Mouse (Mus musculus) adipocyte (in vitro differentiated cells): ENCODE results near the gene Lasp1.
"Not testable (repeated sequence)": the region's sequence is repeated elsewhere in the genome, so short reads cannot be mapped to it uniquely, and the experiment has no call there.

Experiments
- DNase-seq: peaks from one replicate; pipeline ENCODE4 v3.0.0-alpha.2; 2016; ENCODE audit warnings: low spot score

Gene Lasp1

DNA sequence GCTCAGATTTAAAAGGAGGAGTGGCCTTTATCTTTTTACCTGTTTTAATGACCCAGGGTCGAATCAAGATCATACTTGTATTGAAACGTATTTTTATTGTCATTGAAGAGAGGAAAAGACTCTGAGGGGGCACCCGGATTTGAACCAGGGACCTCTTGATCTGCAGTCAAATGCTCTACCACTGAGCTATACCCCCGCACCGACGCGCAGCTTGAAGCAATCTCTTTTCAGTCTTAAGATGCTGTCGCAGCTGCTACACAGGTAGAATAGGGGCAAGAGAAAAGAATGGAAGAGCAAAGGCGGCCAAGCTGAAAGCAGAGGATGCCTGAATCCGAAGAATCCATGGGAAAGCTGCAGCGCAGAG is at the start of gene Lasp1:
Gene Lasp1, plus strand, starts transcription at position 219 of the 364 bp plus-strand sequence.
- DNase-seq, result peak; percentile 63

GRCm38 (mm10) chr11:97753277-97753676 is 45.5 kb upstream of the Lasp1 start:
- no peak for DNase-seq

DNA sequence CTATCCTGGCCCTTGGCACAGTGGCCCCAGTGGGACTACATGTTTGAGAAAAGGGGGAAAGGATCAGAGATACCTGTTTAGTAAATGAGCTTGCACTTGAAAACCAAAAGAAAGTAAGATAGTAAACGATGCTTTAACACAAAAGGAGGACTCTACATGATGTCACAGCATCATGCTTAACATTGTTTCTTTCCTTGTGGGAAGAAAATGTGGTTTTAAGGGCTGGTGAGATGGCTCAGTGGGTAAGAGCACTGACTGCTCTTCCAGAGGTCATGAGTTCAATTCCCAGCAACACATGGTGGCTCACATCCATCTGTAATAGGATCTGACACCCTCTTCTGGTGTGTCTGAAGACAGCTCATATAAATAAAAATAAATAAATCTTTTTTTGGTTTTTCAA is 40.7 kb upstream of the Lasp1 start:
- DNase-seq, result no peak

DNA sequence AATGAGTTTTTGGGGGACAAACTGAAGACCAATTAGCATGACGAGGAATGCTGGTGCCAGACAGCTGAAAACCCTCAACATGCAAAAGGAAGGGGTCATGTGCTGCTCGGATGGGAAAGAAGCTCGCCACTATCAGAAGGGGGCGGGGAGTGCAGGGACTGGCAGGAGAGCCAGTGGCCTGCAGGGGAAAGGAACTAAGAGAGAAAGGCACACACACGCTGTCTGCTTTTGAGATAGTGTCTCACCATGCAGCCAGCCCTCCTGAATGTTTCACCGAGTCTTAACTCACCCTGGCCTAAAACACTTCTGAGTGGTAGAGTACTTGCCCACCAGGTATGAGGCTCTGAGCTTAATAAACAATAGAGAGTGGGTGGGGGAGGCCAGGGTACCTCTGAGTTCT is 39.9 kb upstream of the Lasp1 start:
- DNase-seq, result no peak

GRCm38 (mm10) chr11:97761638-97762037 is 37.2 kb upstream of the Lasp1 start:
- DNase-seq, result no peak

DNA sequence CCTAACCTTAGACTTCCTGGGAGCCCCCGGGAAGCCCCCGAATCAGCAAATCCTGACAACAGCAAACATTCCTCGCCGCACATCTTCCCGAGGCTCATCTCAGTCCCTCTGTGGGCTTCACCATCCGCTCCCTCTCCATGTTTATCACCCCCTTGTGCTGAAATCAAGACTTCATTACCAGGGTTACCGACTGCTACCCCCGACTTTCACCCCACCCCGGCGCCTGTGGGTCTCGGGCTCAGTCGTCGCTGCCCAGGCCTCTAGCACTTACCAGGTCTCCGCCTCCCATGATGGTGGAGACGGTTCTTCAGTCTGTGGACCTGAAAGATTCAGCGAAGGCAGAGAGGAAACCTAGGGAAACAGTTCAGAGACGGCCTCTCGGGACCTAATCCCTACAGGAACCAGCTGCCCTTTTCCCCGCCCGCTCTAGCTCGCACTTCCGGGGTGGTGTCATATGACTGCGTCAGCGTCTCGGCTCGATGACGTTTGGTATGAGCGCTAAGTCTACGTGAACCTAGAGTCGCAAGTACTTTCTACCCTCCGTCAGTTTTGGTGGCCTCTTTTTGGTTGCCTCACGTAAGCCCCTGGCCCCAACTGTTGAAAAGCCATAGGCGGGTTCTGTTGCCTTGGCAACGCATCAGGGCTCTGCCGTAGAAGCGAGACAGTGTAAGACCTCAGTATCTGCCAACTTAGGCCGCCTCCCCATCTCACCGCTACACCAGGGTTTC is 32.5 kb upstream of the Lasp1 start, which contains the start of gene Cwc25:
Gene Cwc25, minus strand, starts transcription at position 403 of the 728 bp plus-strand sequence.
- DNase-seq, result peak; percentile 98

DNA sequence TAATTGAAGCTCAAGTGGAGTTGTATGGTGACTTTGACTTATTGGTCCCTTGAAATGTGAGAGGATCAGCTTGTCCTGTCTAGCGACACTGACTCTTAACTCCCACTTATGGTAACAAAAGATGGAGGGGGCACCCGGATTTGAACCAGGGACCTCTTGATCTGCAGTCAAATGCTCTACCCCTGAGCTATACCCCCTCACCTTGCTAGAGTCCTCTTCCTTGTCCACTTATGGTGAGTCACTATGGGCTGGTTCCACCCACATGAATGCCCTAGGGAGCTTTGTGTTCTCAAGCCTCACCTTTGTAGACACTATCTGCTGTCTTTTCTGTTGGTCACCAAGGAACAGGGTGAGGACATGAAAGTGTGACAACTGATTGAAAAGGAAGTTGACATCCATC is 29.1 kb upstream of the Lasp1 start:
- DNase-seq, result no peak

GRCm38 (mm10) chr11:97771410-97771809 is 27.4 kb upstream of the Lasp1 start:
- no peak for DNase-seq

- DNase-seq, result no peak
Observed at GRCm38 (mm10) chr11:97775186-97775585, 23.6 kb upstream of the Lasp1 start.

DNA sequence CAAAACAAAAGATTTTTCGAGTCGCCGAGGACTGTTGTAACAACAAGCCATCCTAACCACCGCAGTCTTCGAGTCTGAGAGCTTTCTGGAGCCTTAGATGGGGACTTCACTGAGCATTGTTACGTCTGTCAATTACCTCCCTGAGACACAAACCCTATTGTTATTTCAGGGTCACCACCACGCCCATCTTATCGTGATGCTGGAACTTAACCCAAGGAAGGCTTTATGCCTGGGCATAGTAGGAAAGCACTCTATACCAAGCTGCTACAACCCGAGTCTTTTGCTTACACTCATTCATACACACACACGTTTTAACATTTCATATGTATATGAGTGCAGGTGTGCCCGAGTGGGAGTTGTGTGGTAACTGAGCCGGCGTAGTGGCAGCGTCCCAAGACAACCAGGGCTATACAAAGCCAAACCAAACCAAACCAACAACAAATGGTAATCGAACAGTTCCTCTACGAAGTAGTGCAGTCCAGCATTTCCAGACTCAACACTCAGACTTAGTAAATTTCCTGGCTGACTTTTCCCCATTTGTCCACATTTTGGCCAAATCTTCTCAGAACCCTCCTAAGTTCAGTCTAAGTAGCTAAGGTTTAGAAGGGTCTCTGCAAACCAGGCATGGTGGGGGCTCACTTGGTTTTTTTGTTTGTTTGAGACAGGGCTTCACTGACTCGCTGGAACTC is 22.8 kb upstream of the Lasp1 start, which contains the start of gene 1700001P01Rik:
Gene 1700001P01Rik, minus strand, starts transcription at position 111 of the 689 bp plus-strand sequence.
- DNase-seq, result no peak

GRCm38 (mm10) chr11:97776497-97777128 is 22.2 kb upstream of the Lasp1 start:
- no peak for DNase-seq

DNA sequence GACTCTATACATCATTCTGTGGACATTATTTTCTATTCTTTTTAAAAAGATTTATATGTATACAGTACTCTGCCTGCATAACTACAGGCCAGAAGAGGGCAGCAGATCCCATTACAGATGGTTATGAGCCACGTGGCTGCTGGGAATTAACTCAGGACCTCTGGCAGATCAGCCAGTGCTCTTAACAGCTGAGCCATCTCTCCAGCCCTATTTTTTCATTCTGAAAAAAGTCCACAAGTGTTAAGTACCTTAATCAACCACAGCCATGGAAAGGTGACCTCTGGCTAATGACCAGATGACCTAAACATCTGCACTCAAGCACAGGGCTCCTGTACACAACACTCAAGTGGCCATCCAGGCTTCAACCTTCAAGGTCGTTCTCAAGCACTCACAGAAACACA is 21.7 kb upstream of the Lasp1 start:
- DNase-seq, result peak; percentile 54

GRCm38 (mm10) chr11:97778918-97779317 is 19.9 kb upstream of the Lasp1 start:
- no peak for DNase-seq

GRCm38 (mm10) chr11:97779968-97780701 is 18.7 kb upstream of the Lasp1 start:
- no peak for DNase-seq

GRCm38 (mm10) chr11:97781478-97781831 is 17.3 kb upstream of the Lasp1 start:
- peak; percentile 55 for DNase-seq

- DNase-seq, result peak; percentile 98
Observed at GRCm38 (mm10) chr11:97781832-97782563, 16.8 kb upstream of the Lasp1 start, which contains the start of gene Rpl23. Gene Rpl23, minus strand, starts transcription at chr11:97782437.

DNA sequence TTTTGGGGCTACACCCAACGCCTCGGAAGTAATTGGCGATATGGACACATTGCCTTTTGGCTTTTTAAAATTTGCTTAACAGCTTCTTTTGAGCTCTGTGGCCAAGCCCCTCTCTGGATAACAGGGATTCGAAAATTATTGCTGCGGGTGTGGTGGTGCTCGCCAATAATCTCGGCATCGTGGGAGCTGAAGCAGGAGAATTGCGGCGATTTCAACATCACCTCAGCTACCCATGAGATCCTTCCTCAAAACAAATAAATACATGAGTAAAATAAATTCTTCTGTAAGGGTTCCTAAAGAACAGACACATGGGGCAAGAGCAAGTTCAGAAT is 16.3 kb upstream of the Lasp1 start:
- DNase-seq, result no peak

DNA sequence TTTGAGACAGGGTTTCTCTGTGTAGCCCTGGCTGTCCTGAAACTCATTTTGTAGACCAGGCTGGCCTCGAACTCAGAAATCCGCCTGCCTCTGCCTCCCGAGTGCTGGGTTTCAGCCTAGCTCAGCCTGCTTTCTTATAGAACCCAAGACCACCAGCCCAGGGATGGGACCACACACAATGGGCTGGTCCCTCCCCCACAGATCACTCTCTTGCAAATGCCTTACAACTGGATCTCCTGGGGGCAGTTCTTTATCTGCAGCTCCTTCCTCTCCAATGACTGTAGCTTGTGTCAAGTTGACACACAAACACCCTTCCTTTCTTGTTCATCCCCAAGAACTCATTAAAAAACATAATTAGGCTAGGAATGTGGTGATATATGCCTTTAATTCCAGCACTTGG is 10.8 kb upstream of the Lasp1 start:
- no peak for DNase-seq

- no peak for DNase-seq
Observed at GRCm38 (mm10) chr11:97789727-97790126, 9.1 kb upstream of the Lasp1 start.

GRCm38 (mm10) chr11:97790778-97791438 is 7.9 kb upstream of the Lasp1 start:
- DNase-seq, result not testable (repeated sequence)

GRCm38 (mm10) chr11:97793165-97793564 is 5.6 kb upstream of the Lasp1 start:
- peak; percentile 81 for DNase-seq
